Mouse (Mus musculus) bone marrow macrophage, adult 2 months (primary cell): ENCODE results near the gene Ccdc194. TPM values are rescaled to one million over a fixed set of nuclear protein-coding genes. Genes with fewer than 3 reads are reported as not detected.
"Not testable (repeated sequence)": the region's sequence is repeated elsewhere in the genome, so short reads cannot be mapped to it uniquely, and the experiment has no call there.

Source experiments
- H3K27ac ChIP-seq: 2 replicates; pipeline ENCODE4 v1.5.1; 2012; ENCODE audit warnings: low read depth, low read length; ENCODE audit not compliant: insufficient read depth
- H3K4me1 ChIP-seq: 2 replicates; pipeline ENCODE4 v1.6.1; 2012; ENCODE audit warnings: low read length; ENCODE audit not compliant: control insufficient read depth, insufficient read depth
- H3K4me3 ChIP-seq: 2 replicates; pipeline ENCODE4 v1.5.1; 2012; ENCODE audit warnings: mild to moderate bottlenecking, low read length, moderate library complexity; ENCODE audit not compliant: insufficient read depth
- CTCF ChIP-seq: IDR thresholded peaks from 2 replicates; pipeline ENCODE4 v1.5.1; 2012; ENCODE audit warnings: low read depth, mild to moderate bottlenecking, low read length, moderate library complexity
- POLR2A ChIP-seq: IDR thresholded peaks from 2 replicates; pipeline ENCODE4 v1.6.1; 2012; ENCODE audit warnings: mild to moderate bottlenecking, low read depth, low read length, borderline replicate concordance
- polyA plus RNA-seq: library from polyadenylated mRNA; stranded (reverse); fragments of >200 nt; gene quantifications from 2 replicates; pipeline ENCODE4 v1.2.4, GENCODE M21; 2012; ENCODE audit not compliant: missing spikeins, insufficient read depth, insufficient read length

The Ccdc194 gene
- polyA plus RNA-seq, 1 experiment, result 0.40 TPM

- Histone ChIP-seq H3K27ac (peak within 1 kb of the TSS; percentile 89), H3K4me1 (peaks cover 38% of the 10 kb centered on the region), H3K4me3 (peak within 1 kb of the TSS; percentile 98)
- TF ChIP-seq CTCF, result no peak
- TF ChIP-seq POLR2A, result no peak
Observed at GRCm38 (mm10) chr8:71537028-71537867, 11.7 kb upstream of the Ccdc194 start, which contains the start of gene Bst2. Gene Bst2, minus strand, starts transcription at chr8:71537456.

GRCm38 (mm10) chr8:71535663-71536062 lies 10.2 kb upstream of the Ccdc194 start:
- TF ChIP-seq POLR2A (no peak), CTCF (no peak)
- H3K27ac ChIP-seq, result no peak overlapping the region
- peaks cover 33% of the 10 kb centered on the region for H3K4me1 ChIP-seq
- peak overlapping the region; percentile 98 for H3K4me3 ChIP-seq

- TF ChIP-seq POLR2A, result no peak
- no peak for TF ChIP-seq CTCF
- H3K4me1 ChIP-seq, result peaks cover 43% of the 10 kb centered on the region
- H3K27ac ChIP-seq, result no peak overlapping the region
- H3K4me3 ChIP-seq, result no peak overlapping the region
Observed at GRCm38 (mm10) chr8:71534263-71534810, 8.8 kb upstream of the Ccdc194 start.

- H3K4me1 ChIP-seq, result peaks cover 63% of the 10 kb centered on the region
- not testable (repeated sequence) for H3K4me3 ChIP-seq
- peak; percentile 30; the same call in 1 of the 2 replicates for TF ChIP-seq CTCF
- H3K27ac ChIP-seq, result peak overlapping the region; percentile 80
Observed at GRCm38 (mm10) chr8:71530735-71531467, 5.4 kb upstream of the Ccdc194 start.

- peak overlapping the region; percentile 98 for H3K27ac ChIP-seq
- no peak for TF ChIP-seq CTCF
- no peak for TF ChIP-seq POLR2A
- no peak overlapping the region for H3K4me3 ChIP-seq
- peaks cover 51% of the 10 kb centered on the region for H3K4me1 ChIP-seq
Observed at GRCm38 (mm10) chr8:71528362-71529073, 3.0 kb upstream of the Ccdc194 start.

- no peak overlapping the region for H3K4me3 ChIP-seq
- H3K4me1 ChIP-seq, result peaks cover 51% of the 10 kb centered on the region
- TF ChIP-seq POLR2A, result no peak
- TF ChIP-seq CTCF, result no peak
- peak overlapping the region; percentile 98 for H3K27ac ChIP-seq
Observed at GRCm38 (mm10) chr8:71527162-71527870, 1.8 kb upstream of the Ccdc194 start.

- Histone ChIP-seq H3K27ac (peak overlapping the region; percentile 59), H3K4me1 (peaks cover 53% of the 10 kb centered on the region), H3K4me3 (no peak overlapping the region)
- TF ChIP-seq POLR2A (no peak), CTCF (no peak)
Observed at GRCm38 (mm10) chr8:71526272-71526671, 761 bp upstream of the Ccdc194 start.

- Histone ChIP-seq H3K4me3 (no peak overlapping the region), H3K4me1 (peaks cover 21% of the 10 kb centered on the region), H3K27ac (no peak overlapping the region)
- TF ChIP-seq CTCF (no peak), POLR2A (no peak)
Observed at GRCm38 (mm10) chr8:71521634-71522033, 3.9 kb downstream of the Ccdc194 start.

GRCm38 (mm10) chr8:71519037-71519825 lies 6.3 kb downstream of the Ccdc194 start:
- H3K4me3 ChIP-seq, H3K4me1 ChIP-seq, H3K27ac ChIP-seq: not testable (repeated sequence)
- peak; percentile 41; the same call in 1 of the 2 replicates for TF ChIP-seq CTCF
